Mouse (Mus musculus) forebrain, embryonic 11.5 days (tissue): ENCODE measurements around the gene Aqp6. TPM values are rescaled to one million over a fixed set of nuclear protein-coding genes. Genes with fewer than 3 reads are reported as not detected.

ENCODE experiments used
- ATAC-seq: fragments of 200-750 bp; cut with Nextera tagmentation; replicated peaks from 2 replicates; pipeline ENCODE4 v1.8.0; 2017; ENCODE audit warnings: moderate TSS enrichment; ENCODE audit not compliant: low FRiP score
- DNase-seq: peaks from one replicate; pipeline ENCODE4 v3.0.0-alpha.2; 2017; ENCODE audit warnings: low spot score
- H3K27ac ChIP-seq: fragments of 300-500 bp; sonication (generic); 2 replicates; pipeline ENCODE4 v1.5.1; 2014; ENCODE audit warnings: low read depth, low read length
- H3K27me3 ChIP-seq: fragments of 300-500 bp; sonication (generic); 2 replicates; pipeline ENCODE4 v1.6.1; 2014; ENCODE audit warnings: mild to moderate bottlenecking, low read length, mixed read lengths; ENCODE audit not compliant: control insufficient read depth, insufficient read depth
- H3K36me3 ChIP-seq: fragments of 300-500 bp; sonication (generic); 2 replicates; pipeline ENCODE4 v1.6.1; 2014; ENCODE audit warnings: mild to moderate bottlenecking, low read length, moderate library complexity, mixed read lengths; ENCODE audit not compliant: control insufficient read depth, insufficient read depth
- H3K4me1 ChIP-seq: fragments of 300-500 bp; sonication (generic); replicated peaks from 2 replicates; pipeline ENCODE4 v1.6.1; 2014; ENCODE audit warnings: low read length, mixed read lengths; ENCODE audit not compliant: control insufficient read depth, insufficient read depth
- H3K4me2 ChIP-seq: fragments of 300-500 bp; sonication (generic); 2 replicates; pipeline ENCODE4 v1.6.1; 2014; ENCODE audit warnings: low read depth, mild to moderate bottlenecking, low read length, moderate library complexity, mixed read lengths; ENCODE audit not compliant: severe bottlenecking
- H3K4me3 ChIP-seq: fragments of 300-500 bp; sonication (generic); 2 replicates; pipeline ENCODE4 v1.5.1; 2014; ENCODE audit warnings: low read depth, low read length
- H3K9ac ChIP-seq: fragments of 300-500 bp; sonication (generic); 2 replicates; pipeline ENCODE4 v1.6.1; 2014; ENCODE audit warnings: low read length
- H3K9me3 ChIP-seq: fragments of 300-500 bp; sonication (generic); 2 replicates; pipeline ENCODE4 v1.6.1; 2016; ENCODE audit warnings: low read length, mixed read lengths; ENCODE audit not compliant: control insufficient read depth
- WGBS: fragments of 180-500 bp; shearing (Covaris S2); extraction: QIAGEN DNeasy Blood & Tissue Kit; methylation state at CpG from one replicate; pipeline ENCODE4 v1.1.7; 2014; 5-methylcytosine and 5-hydroxymethylcytosine counted together
- polyA plus RNA-seq: library from polyadenylated mRNA; unstranded; fragments of >200 nt; fragmentation: Nextera tagmentation; extraction: Ambion mirVana; gene quantifications from 2 replicates; pipeline ENCODE4 v1.2.1, GENCODE M21; 2014

Gene Aqp6
- polyA plus RNA-seq, 1 experiment from 2014 or later: not detected

DNA sequence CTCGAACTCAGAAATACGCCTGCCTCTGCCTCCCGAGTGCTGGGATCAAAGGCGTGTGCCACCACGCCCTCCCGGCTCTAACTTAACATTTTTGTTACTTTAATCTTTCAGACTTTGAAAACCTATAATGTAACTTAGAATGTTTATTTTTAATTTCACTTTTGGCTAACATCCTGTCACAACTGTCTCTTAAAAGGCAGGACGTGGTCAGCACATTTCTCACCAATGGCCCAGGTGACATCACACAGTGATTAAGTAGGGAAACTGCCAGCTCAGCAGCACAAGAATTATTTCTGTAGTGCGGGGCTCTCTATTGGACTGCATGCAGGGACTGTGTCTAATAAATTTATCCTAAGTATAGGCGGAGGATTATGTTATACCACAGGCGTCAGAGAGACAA is 42.6 kb downstream of the Aqp6 start:
- H3K9ac ChIP-seq: no peak overlapping the region
- H3K9me3 ChIP-seq: no peaks in the 10 kb centered on the region
- no peak overlapping the region for H3K27ac ChIP-seq
- H3K4me3 ChIP-seq: no peak overlapping the region
- 82% methylated on average over 10 of the region's 10 CpGs for WGBS
- peaks cover 4% of the 10 kb centered on the region for H3K4me1 ChIP-seq
- DNase-seq: no peak
- no peaks in the 10 kb centered on the region for H3K27me3 ChIP-seq
- ATAC-seq: no peak
- H3K36me3 ChIP-seq: 0 out of 2 replicates have a peak, but pooled peaks cover 2% of the 10 kb centered on the region
- no peak overlapping the region for H3K4me2 ChIP-seq

DNA sequence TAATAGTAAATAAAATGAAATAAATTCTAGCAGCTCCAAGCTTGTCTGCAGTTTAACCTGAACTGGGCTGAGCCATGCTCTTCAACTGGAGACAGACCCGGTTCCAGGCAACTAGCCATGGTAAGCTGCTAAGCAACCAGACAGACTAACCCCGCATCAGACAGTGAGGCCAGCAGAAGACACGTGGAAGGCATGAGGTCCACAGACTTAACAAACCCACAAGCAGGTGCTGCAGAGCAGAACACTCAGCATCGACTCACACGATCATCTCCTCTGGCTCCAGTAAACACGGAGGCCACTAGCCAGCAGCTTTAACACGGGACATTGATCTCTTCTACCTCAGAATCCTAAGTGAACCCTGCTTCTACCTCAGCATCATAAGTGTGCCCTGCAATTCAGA is 43.6 kb downstream of the Aqp6 start:
- Histone ChIP-seq H3K36me3 (0 out of 2 replicates have a peak, but pooled peaks cover 2% of the 10 kb centered on the region), H3K4me1 (peaks cover 11% of the 10 kb centered on the region), H3K9ac (no peak overlapping the region), H3K4me3 (no peak overlapping the region), H3K4me2 (no peak overlapping the region), H3K27me3 (no peaks in the 10 kb centered on the region), H3K9me3 (no peaks in the 10 kb centered on the region), H3K27ac (no peak overlapping the region)
- ATAC-seq: no peak
- 80% methylated on average over 7 of the region's 7 CpGs for WGBS
- no peak for DNase-seq

- H3K27me3 ChIP-seq: peaks cover under 1% of the 10 kb centered on the region; the same call in 1 of the 2 replicates
- H3K9ac ChIP-seq: peak overlapping the region; percentile 5; the same call in 1 of the 2 replicates
- H3K4me3 ChIP-seq: no peak overlapping the region
- H3K4me2 ChIP-seq: no peak overlapping the region
- DNase-seq (no peak), ATAC-seq (no peak)
- no peaks in the 10 kb centered on the region for H3K9me3 ChIP-seq
- H3K4me1 ChIP-seq: peaks cover 18% of the 10 kb centered on the region
- WGBS: 36% methylated on average over 4 of the region's 4 CpGs
- H3K27ac ChIP-seq: peak overlapping the region; percentile 62
- H3K36me3 ChIP-seq: no peaks in the 10 kb centered on the region
Observed at GRCm38 (mm10) chr15:99648326-99648725, 47.1 kb downstream of the Aqp6 start.

GRCm38 (mm10) chr15:99649067-99649761 is 48.0 kb downstream of the Aqp6 start:
- WGBS: 50% methylated on average over 6 of the region's 6 CpGs
- Histone ChIP-seq H3K4me3 (peak overlapping the region; percentile 89), H3K4me1 (peaks cover 25% of the 10 kb centered on the region), H3K36me3 (no peaks in the 10 kb centered on the region), H3K9ac (peak overlapping the region; percentile 41; the same call in 1 of the 2 replicates), H3K27ac (no peak overlapping the region), H3K4me2 (peak overlapping the region; percentile 73), H3K27me3 (peaks cover 9% of the 10 kb centered on the region), H3K9me3 (no peaks in the 10 kb centered on the region)
- ATAC-seq (no peak), DNase-seq (no peak)

DNA sequence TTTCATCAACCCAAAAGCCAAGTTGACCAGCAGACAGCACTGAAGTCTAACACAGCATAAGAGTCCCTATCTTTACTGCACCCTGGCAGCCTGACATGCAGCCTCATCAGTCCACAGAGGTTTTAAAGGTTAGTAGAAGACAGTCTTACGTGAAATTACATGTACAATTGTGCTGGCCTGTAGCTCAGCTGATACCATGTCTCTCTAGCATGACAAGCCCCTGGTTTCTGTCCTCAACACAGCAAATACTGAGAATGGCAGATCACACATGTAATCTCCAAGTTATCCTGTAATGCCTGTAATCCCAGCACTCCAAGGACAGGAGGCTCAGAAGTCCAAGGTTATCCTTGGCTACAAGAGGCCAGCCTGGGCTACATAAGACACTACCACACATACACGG is 49.1 kb downstream of the Aqp6 start:
- Histone ChIP-seq H3K9me3 (no peaks in the 10 kb centered on the region), H3K9ac (peak overlapping the region; percentile 92), H3K4me3 (peak overlapping the region; percentile 89), H3K27me3 (peaks cover 19% of the 10 kb centered on the region), H3K36me3 (no peaks in the 10 kb centered on the region), H3K4me1 (peaks cover 24% of the 10 kb centered on the region), H3K27ac (no peak overlapping the region), H3K4me2 (peak overlapping the region; percentile 73)
- 65% methylated on average over 2 of the region's 2 CpGs for WGBS
- no peak for DNase-seq
- ATAC-seq: no peak

DNA sequence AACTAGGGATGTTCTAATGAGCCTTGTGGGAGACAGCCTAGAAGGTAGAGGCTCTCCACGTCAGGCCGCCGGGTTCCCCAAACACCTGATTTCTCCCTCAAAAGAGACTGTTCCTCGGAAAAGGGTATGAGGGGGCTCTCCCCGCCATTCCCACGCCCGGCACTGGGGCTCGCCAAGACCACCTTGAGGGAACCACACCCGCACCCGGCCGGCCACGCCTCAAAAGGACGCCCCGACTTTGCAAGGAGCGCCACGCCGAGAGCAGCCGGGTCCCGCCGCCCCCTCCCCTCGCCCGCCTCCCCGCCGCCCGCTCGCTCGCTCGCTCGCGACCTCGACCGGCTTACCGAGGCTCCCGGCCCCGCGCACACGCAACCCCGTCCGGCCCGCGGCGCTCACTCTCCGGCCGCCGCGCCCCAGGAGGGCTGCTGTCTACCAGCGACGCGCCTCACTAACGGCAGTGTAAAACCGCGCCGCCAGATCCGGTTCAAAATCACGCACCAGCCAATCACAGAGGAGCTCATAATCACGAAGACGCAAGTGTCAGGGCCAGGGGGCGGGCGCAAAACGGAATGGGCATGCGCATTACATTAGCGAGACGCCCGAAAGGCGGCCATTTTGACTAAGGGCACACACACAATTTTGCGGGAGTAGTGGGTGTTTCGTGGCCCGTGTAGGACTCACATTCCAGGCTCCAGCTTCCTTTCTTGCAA is 50.1 kb downstream of the Aqp6 start, which contains the start of gene Racgap1:
TSS of gene Racgap1 (minus strand) at position 494 of the 710 bp plus-strand sequence.
- peak within 1 kb of the TSS; percentile 89 for H3K4me3 ChIP-seq
- no peaks in the 10 kb centered on the region for H3K9me3 ChIP-seq
- peak within 1 kb of the TSS; percentile 92 for H3K9ac ChIP-seq
- H3K4me2 ChIP-seq: peak within 1 kb of the TSS; percentile 73
- peak within 1 kb of the TSS; percentile 21; the same call in 1 of the 2 replicates for H3K27ac ChIP-seq
- no peaks in the 10 kb centered on the region for H3K36me3 ChIP-seq
- peaks cover 22% of the 10 kb centered on the region for H3K27me3 ChIP-seq
- under 1% methylated on average over 66 of the region's 68 CpGs for WGBS
- DNase-seq (peak; percentile 98), ATAC-seq (peak; percentile 94)
- H3K4me1 ChIP-seq: peaks cover 24% of the 10 kb centered on the region

DNA sequence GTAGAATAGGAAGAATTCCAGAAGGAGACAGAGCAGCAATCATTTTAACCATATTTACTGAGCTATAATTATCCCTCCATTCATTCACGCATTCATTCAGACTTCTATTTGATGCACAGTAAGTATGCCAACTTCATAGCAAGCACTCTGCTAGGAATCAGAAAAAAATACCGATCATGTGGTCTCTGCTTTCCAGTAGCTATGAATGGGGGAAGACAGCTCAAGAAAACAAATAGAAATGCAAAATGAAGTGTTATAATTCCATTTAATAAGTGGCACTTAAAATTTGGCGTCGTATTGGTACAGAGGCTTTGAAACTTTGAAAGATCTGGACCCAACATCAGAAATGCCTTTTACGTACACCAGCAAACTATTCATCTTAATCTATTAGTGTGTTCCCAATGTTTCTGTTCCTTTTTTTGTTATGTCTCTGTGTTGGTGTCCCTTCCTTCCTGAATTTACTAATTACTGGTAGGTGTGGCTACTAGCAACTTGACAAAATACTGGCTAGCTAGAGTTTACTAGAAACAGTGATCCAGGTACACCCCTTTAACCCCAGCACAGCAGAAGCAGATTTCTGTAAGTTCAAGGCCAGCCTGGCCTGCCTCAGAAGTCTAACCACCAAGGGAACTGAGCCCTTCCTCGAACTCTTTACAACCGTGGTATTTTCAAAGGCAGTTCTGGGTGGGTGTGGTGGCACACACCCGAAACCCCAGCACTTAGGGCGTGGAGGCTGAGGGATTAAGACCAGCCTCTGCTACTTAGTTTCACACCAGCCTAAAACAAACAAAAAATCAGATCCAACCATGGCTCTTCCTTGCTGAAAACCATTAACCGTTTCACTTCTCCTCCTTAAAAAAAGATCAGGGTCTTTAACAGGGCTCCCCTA is 51.0 kb downstream of the Aqp6 start:
- no peak for ATAC-seq
- Histone ChIP-seq H3K27me3 (peaks cover 24% of the 10 kb centered on the region), H3K4me3 (peak overlapping the region; percentile 89; the same call in 1 of the 2 replicates), H3K4me1 (peaks cover 24% of the 10 kb centered on the region), H3K9me3 (no peaks in the 10 kb centered on the region), H3K36me3 (no peaks in the 10 kb centered on the region), H3K27ac (no peak overlapping the region), H3K4me2 (peak overlapping the region; percentile 73; the same call in 1 of the 2 replicates), H3K9ac (peak overlapping the region; percentile 0; the same call in 1 of the 2 replicates)
- DNase-seq: no peak
- 75% methylated on average over 10 of the region's 10 CpGs for WGBS

GRCm38 (mm10) chr15:99653291-99653690 is 52.1 kb downstream of the Aqp6 start:
- WGBS: 9% methylated on average over 8 of the region's 8 CpGs

More at GRCm38 (mm10) chr15:99653291-99653690, 52.1 kb downstream of the Aqp6 start:
- Histone ChIP-seq H3K27ac (no peak overlapping the region), H3K4me1 (peaks cover 24% of the 10 kb centered on the region), H3K36me3 (no peaks in the 10 kb centered on the region), H3K4me2 (peak overlapping the region; percentile 36; the same call in 1 of the 2 replicates), H3K9ac (no peak overlapping the region), H3K4me3 (peak overlapping the region; percentile 15), H3K9me3 (no peaks in the 10 kb centered on the region), H3K27me3 (peaks cover 24% of the 10 kb centered on the region)
- ATAC-seq (no peak), DNase-seq (no peak)
